Mouse (Mus musculus) cerebellum, postnatal 25 days (tissue): ENCODE results near the gene Exog.

Experiments
- DNase-seq, 2 experiments: peaks; one replicate each; pipeline ENCODE4 v3.0.0; 2021; ENCODE audit warnings: mixed read lengths in 2 of 2

The Exog gene

DNA sequence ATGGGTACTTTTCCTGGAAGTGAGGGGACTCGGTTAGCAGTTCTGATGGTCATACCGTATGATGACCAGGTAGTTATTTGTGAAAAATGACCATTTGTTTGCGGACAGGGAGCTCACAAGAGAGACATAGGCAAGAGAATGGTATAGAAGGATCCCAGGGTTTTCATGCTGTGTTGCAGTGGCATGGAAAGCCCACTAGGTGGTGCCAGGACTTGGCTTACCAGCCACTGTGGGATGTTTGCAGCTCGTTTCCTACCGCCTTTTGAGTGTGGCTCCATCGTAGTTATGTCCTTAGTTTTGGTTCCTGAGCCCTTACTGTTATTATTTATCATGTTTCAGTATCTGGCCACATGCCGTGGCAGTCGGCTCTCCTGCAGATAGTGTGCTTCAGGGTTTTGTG, 15.7 kb downstream of the Exog start:
- DNase-seq, result peak; percentile 70 to 82

DNA sequence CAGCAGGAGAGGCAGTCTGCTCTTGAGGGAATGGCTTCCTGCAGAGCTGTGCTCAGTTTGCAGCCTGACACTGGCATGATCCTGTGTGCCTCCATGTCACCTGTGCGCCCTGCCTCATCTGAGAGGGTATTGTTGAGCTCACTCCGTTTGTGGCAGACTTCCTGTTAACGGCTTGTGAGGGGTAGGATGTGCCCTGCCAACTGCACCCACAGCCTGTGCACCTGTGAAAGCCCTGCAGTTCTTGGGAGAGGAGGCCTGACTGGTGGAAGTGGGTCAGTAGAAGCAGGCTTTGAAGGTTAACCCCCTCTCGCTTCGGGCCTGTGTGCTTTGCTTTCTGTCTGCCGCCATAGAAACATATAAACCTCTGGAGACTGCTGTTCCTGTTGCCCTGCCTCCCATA, 20.3 kb downstream of the Exog start:
- no peak for DNase-seq

DNA sequence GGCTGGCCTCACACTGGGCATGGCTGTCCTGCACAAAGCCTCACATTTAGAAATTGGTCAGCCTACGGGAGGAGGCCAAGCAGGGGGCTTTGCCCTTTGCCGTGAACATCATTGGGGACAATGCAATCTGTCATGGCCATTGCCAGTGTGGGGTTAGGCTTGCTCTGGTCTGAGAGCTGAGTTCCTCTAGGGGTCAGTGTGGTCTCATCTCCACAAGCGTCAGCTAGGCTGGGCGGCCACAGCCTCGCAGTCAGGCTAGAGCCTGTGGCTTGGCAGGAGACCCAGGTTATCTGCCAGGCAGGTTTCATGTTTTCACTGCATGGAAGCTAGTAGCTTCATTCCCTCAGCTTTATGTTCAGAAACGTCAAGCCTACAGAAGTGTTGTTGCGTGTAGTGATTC, 20.9 kb downstream of the Exog start:
- peak; percentile 62 to 79 for DNase-seq

DNA sequence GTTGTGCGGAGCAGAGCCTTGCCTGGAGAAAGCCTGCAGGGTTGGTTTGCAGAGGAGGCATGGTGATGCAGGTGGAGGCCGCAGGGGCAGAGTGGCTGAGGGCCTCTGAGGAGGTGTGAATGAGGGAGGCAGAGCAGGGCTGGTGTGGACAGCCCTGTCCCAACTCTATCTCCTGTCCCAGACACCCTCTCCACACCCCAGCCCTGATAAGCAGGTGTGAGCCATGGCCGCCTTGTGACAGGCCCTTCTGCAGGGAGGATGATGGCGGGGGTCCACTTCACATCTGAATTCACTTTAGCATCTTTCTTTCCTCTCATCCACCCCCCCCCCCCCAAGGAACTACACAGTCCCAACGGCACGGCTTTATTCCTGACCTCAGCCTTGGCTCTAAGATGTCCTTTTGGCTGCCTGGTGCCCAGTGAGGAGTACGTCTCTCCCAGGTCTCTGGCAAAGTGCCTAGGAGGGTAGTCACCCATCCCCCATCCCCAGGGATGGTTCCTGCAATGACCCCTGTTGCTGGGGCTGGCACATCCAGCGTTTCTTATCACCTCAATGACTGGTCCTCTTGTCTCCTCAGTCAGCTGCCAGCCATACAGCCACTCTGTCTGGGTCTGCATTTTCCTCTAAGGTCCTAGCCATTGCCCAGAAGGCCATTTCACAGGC, 25.1 kb downstream of the Exog start:
- DNase-seq, result no peak

DNA sequence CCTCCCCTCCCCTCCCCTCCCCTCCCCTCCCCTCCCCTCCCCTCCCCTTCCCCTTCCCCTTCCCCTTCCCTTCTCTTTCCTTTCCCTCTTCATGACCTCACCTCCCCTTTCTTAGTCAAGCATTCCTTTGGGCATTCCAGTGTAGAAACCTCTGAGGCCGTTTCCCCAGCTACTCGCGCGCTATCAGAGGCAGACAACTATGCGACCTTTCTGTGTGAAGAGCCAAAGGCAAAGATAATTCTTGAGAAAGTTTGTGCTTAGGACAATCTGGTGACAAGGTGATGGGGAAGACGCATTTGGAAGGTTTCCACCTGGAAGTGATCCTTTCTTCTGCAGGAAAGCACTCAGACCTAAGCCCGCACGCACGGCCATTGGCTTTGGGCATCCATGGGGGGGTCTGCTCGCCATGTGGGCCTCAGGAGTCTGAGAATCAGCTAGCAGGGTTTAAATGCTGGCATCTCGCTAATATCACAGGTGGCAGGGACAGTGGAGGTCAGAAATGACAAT, 27.7 kb downstream of the Exog start:
- no peak for DNase-seq

DNA sequence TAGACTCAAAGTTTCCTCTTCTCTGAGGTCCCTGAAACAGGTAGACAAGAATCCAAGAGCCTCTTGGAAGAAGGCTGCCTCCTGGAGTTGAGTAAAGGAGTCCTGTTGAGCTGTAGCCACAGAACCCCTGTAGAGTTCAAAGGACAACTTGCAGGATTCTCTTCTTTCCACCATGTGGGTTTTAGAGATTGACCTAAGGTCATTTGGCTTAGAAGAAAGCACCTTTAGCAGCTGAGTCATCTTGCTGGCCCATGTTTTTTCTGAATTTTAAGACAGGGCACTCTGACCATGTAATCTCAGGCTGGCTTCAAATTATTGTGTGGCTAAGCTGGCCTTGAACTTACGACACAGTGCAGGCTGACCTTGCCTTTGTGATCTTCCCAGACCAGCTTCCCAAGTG, 28.3 kb downstream of the Exog start:
- no peak for DNase-seq

DNA sequence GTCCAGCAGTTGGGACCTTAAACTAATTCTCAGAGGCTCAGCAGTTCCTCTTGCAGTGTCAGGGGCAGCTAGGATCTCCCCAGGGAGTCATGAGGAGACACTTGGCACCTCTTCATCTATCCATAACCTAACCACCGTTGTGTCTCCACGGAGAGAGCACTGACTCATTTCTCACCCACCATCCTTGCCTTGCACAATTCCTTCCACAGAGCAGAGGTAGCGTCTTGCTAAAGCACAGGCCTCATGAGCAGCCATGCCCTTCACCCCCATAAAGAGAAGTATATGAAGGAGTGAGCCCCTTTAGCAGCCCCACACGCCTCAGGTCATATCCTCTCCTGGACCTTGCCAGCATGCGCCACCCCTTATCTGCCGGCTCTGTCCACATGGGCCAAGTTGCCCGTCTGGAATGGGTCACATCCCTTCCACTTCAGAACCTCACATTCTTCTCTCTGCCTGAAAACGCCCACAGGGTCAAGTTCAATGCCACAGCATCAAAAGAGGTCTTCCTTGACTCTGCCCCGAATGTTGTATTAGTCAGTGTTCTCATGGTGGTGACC, 28.9 kb downstream of the Exog start:
- no peak for DNase-seq

DNA sequence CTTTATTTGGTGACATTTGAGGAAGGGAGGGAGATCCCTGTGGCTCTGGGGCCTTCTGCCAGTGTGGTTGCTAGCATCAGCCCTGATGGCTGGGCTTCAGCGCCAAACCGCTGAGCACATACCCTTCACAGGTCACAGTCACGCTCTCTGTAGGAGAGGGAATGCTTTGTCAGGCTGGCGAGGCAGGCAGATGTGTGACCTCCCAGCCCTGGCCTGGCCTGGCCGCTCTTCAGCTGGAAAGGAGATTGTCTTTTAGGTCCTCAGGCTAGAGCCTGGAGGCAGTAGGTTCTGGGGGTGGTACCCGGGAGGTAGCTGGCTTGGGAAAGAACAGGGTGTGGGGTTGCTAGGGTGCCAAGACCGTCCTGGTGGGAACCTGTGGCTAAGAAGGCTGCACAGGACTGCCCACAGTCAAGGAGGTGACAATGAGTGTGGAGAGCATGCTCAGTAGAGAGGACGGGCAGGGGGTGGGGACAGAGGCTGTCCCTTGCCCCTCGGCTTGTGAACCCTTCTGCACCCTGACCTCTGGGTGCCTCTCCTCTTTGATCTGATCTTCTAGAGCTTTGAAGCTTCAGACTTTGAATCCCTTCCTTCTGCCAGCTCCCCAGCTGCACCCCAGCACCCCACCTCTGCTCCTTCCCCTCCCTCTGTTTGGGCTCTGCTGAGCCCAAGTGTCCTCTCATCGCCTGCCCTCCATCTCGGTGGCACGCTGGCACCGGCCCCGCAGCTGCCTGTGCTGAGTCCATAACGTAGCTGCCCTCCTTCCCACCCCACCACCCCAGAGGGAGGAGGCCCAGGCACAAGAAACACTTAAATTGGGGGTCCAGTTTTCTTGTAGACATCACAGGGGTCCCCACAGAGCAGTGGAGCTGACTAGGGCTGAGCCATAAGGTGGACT, 30.2 kb downstream of the Exog start:
- no peak for DNase-seq

DNA sequence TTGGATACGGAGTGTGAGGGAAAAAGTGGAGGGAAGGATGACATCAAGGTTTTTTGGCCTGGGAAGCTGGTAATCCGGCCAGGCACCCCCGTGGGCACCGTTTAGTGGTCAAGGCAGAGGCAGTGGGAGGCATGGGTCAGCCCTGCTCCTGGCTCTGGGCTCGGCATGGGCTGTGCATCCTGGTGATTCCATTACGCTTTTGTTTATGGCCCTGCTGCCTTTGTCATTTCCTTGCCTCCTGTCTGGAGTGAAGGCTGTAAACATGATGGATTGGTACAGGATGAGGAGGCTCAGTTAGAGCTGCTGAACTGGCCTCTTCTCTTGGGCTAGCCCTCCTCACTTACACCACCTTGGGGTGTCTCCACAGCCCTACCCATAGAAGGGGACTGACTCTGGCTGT, 33.0 kb downstream of the Exog start:
- no peak for DNase-seq

DNA sequence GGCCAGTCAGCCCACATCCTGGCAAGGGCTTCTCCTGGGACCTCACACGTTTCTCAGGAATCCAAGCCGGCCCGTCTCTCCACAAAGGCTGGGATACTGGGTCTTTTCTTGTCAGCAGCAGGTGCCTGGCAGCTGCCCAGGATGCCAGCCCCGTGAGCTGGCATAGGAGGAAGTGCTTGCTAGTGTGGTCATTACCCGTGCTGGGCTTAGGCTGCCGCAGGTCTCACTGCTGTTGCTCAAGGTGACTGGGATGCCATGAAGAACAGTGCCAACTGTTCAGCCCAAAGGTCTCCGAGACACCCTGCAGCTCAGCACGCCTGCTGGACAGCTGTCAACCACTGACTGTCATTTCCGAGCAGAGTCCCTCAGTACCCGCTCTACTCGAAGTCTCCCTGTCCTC, 33.6 kb downstream of the Exog start:
- peak; percentile 28 to 58 for DNase-seq

DNA sequence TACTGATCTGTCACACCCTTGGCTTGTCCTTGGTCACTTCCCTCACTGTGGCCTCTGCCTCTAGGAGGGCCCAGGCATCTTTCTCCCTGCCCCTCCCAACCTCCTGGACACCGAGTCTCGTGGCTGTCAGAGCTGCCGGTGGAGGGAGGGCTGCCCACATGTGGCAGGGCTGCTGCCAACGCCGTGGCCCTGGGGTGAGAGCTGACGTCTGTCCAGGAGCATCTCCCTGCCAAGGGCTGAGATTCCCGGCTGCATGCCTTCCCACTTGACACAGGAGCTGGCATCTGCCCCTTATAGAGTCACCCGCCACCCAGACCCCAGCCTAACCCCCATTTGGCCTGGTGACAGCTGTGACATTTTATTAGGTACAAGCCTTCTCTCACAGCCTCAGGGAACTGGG, 34.6 kb downstream of the Exog start:
- peak in 1 of 2 experiments; percentile 23 for DNase-seq

DNA sequence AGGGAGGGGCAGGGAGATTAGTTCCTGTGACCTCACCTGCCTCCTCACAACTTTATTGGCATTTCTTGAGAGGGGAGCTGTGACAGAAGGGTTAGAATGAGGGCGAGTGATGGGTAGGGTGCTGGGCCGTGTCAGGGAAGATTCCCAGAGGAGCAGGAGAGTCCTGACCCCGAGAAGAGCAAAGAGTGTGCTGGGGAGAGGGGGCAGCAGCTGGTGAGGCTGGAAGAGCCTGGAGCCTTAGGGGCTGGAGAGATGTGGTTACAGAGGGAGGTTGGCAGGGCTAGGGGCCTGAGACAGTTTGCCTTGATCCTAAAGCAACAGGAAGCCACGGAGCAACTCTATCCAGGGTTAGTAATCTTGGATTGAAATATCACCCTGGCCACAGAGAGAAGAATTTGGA, 36.9 kb downstream of the Exog start:
- DNase-seq, result no peak

DNA sequence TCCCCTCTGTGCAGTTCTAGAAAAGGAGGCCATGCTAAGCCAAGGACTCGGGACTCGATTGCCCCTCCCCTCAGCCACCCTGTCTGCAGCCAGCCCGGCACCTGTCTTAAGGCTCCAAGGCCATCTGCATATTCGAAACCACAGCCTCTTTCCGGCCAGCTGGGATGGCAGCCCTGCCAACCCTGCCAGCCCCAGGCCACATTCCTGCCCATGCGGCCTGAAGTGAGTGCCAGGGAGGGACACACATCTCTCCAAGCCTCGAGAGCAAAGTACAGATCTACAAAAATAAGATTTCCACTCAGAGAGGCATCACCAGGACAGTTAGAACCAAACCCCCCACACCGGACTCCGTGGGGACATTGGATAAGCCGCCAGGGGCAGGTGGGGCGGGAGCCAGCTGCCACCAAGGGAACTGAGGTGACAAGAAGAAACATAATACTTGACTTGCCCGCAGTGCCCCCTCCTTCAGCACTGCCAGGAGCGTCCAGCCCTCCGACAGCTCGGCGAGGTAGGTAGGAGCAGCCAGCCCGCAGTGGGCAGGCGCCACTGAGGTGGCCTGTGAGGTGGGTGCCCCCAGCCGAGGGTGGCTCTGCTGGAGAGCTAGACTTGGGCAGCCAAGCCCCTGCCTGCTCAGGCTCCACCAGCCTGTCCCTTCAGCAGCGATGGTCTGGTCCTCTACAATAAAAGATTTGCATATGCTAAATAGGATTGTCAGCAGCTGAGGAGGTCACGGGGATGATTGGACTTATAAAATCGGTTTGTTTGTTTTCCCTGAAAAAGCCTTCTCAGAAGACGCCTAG, 39.0 kb downstream of the Exog start:
- DNase-seq, result peak; percentile 40 to 63

DNA sequence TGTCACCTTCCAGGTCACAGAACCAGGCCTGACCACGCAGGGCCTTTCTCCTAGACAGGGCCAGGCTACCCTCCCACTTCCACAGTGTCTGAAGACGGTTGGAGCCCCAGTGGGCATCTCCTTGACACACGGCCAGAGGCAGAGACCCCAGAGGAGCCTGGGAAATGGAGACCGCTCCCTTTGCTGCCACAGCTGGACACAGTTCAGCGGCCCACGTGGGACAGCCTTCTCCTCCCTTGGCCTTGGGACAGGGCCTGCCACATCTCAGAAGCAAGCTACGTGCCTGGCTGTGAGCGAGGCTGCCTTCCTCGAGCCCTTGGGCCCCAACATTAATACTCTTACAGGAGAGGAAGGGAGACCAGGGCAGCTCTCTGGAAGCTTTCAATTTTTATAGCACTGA, 39.7 kb downstream of the Exog start:
- DNase-seq, result no peak

DNA sequence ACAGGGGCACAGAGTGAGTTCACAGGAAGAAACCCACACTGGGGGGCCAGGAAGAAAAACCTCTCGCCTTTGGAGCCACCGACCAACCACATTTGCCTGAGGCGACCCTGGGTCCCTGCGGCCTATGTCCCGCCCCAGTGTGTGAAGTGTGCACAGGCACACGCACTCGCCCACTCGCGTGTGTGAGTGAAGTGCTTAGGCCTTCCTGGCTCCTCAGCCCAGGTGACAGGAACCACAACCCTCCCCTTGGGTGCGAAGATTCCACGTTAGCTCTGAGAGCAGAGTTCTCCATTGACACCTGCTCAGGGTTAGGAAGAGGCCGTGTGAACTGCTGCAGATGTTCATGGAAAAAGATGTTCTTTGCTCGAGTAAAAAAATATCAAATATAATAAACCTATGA, 40.1 kb downstream of the Exog start:
- DNase-seq, result no peak

DNA sequence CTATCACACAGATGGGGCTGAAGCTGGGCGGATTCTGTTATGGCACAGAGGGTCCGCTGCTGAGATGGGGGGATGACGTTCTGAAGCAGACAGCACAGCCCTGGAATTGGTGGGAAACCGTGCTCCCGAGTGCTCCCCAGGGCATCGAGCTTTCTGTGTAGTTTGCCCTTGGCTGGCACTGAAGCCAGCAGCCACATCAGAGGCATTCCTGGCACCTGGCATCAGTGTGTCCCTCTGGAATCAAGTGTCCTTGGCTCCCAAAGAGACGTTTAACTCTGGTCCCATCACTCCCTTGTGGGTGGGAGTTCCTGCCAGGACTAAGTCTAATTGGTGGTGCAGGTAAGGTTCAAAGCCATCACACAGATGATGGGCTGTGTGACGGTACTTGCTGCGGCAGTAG, 51.6 kb downstream of the Exog start:
- DNase-seq, result no peak

DNA sequence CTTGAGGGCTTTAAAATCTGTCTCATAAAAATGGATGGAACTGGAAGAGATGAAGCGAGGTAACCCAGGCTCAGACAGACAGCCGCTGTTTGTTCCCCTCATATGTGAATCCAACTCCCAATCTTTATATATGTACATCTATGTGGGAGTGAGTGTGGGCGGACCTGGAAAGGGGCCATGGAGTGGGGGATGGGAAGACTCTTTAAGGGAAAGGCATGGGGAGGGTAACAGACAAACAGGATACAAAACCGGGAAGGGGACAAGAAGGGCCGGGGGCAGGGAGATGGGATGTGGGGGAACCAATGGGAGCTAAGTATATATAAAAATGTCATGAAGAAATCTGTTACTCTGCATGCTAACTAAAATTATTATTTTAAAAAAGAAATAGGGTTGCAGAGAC, 52.2 kb downstream of the Exog start:
- DNase-seq, result no peak

DNA sequence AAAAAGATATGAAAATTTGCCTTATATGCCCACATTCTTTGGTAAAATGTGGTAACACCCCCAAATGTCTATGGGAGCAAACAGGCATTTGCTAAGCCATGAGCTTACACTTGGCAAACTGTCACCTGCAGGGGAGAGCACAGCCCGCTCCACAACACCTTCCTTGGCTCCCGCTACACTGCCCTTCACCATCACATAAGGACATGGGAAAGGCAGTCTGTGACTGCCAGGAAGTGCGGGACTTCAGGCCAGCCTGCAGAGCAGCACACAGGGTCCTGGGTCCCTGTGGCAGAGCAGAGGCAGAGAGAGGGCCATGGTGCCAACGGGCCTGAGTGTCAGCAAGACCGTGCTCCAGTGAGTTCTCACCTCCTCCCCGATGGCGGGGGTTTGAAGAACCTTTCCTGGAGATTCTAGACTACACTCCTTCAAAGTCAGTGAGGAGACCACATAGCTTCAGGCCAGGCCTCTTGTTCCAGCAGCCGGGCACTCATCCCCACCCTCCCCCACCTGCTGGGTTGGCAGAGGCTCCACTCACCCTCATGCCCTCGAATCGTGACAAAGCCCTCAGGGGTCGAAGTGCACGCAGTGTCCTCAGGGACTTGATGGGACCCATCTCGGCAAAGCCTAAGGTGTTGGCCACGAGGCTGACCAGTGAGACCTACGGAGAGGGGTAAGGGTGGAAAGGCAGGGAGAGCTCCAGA, 53.0 kb downstream of the Exog start:
- peak in 1 of 2 experiments; percentile 41 for DNase-seq

DNA sequence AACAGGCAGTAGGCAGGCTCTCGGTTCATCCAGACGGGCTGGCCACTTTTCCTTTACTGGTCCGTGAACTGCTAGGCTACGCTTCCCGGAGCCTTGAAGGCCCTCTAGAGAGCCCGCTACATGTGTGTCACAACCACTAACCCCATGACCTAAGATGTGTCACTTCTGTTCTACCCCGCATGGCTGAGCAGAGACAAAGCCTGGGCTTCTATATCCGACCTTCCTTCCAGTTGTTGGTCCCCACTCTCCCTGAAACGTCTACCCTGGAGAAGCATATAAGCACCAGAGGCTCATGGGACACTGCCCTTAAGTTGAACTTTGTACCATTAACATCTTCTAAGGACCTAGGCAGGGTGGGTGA, 53.5 kb downstream of the Exog start:
- DNase-seq, result no peak

DNA sequence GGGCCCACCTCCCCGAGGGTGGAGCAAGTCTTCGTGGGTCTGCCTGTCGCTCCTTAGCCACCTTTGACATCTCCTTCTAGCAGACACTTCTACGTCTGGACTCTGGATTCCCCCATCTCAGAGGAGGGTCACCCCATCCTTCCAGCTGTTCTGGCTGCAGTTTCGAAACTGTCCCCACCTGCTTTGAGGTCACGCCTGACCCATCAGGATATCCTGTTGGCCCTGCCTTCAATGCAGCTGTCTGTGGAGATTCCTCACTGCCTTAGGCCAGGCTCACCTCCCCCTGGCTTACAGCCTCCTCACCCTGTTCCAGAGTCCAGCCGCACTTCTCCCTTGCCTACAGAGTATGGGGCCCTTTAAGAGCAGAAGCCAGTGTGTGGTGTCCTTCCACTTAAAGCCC, 54.1 kb downstream of the Exog start:
- no peak for DNase-seq

DNA sequence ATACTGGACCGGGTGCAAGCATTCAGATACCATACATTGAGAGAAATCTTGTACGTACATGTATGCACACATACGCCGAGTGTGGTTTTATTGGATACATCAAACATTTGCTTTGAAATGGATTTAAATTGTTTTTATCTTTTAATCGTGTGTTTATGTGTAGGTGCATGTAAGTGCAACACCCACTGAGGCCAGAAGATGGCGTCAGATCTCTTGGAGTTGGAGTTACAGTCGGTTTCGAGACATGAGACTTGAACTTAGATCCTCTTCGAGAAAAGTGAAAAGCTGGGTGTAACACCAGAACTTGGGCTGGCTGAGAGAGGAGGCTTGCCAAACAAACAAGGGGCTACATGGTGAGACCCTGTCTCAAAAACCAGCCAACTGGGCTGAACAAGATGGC, 58.9 kb downstream of the Exog start:
- no peak for DNase-seq

DNA sequence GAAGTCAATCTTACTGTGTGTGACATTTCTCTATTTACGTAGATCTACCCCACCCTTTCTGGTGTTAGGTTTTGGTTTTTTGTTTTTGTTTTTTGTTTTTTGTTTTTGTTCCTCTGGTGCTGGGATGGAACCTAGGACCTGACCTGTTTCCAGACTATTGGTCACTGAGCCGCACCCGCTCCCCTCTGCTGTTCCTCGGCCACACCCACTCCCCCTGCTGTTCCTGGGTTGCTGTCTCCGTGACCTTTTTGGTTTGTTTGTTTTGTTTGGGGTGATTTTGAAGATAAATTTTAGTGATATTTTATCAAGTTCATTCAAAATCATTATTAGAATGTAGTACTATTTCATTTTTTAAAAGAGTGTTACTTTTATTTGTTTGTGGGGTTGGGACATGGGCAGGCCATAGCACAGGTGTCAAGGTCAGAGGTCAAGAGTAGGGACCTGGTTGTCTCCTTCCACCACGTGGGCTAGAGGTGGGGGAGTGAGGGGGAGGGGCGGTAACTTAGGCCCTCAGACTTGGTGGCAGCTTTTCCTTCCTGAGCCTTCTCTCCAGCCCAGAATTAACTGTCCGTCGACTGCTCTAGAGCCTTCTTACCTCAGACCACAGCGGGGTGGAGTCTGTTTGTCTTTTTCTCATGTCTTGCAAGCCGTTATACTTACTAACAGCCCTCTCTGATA, 60.4 kb downstream of the Exog start:
- DNase-seq, result no peak
